Mouse (Mus musculus) megakaryocyte, embryonic 14.5 days (primary cell): ENCODE results near the gene Smarcd3.

Experiments
- FLI1 ChIP-seq: IDR thresholded peaks from 2 replicates; pipeline ENCODE4 v1.6.1; 2012; ENCODE audit warnings: low read length, inconsistent platforms, mixed read lengths
- GATA1 ChIP-seq: IDR thresholded peaks from 3 replicates; pipeline ENCODE4 v1.6.1; 2012; ENCODE audit warnings: mixed read lengths, low read length, inconsistent platforms, borderline replicate concordance

DNA sequence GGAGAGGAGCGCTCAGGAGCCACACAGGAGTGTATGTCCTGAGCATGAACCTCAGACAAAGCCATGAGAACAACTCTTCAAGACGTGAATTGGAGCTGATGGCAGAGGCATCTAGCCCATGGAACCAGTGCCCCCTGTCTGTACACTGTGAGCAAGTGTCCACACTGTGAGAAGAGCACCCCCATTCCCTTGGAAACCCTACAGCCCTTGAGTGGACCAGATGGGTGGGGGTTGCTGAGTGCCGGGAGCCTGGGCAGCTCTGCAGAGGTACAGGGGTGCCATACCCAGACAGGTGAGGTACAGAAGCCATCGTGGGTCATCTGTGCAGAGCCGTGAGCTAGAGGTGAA is 11.9 kb downstream of the Smarcd3 start:
- TF ChIP-seq GATA1 (no peak), FLI1 (no peak)
